Mouse (Mus musculus) adrenal gland, adult 2 months (tissue): ENCODE measurements around the gene Mzf1. TPM values are rescaled to one million over a fixed set of nuclear protein-coding genes. Genes with fewer than 3 reads are reported as not detected.

Source experiments
- DNase-seq: peaks from one replicate; pipeline ENCODE4 v3.0.0; 2021
- polyA plus RNA-seq: library from polyadenylated mRNA; depleted of rRNA; stranded (reverse); fragments of >200 nt; gene quantifications from 2 replicates; pipeline ENCODE4 v1.2.3, GENCODE M21; 2012; rRNA removed
- total RNA-seq, 2 experiments: library from RNA; stranded (reverse); gene quantifications; 2 replicates each; pipeline ENCODE4 v1.2.3; 2021

The Mzf1 gene
- total and polyA plus RNA-seq, 3 experiments, result 1.7 to 8.0 (median 2.3) TPM

DNA sequence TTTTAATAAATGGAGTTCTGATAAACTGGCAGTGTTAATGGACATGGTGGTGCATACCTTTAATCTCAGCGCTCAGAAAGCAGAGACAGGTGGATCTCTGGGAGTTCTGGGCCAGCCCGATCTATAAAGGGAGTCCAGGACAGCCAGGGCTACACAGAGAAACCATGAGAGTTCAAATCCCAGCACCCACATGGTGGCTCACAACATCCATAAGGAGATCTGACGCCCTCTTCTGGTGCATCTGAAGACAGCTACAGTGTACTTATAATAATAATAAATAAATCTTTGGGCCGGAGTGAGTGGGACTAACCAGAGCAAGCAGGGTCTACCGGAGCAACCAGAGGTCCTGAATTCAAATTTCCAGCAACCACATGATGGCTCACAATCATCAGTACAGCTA, 51.2 kb downstream of the Mzf1 start:
- no peak for DNase-seq

DNA sequence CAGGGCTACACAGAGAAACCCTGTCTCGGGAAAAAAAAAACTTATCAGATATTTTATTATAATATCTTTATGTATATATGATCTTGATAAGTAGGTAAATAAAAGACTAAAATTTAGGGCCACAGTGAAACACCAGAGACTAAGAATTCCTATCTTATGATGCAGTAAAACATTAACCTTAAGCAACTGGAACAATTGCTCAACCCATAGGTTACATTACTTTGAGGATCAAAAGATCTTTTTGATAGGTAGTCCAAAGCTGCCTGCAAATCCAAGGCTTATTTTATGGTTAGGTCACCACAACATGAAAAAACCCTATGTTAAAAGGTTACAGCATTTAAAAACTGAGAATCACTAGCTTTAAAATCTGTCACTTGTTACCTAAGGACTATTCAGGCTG, 53.0 kb downstream of the Mzf1 start:
- no peak for DNase-seq

DNA sequence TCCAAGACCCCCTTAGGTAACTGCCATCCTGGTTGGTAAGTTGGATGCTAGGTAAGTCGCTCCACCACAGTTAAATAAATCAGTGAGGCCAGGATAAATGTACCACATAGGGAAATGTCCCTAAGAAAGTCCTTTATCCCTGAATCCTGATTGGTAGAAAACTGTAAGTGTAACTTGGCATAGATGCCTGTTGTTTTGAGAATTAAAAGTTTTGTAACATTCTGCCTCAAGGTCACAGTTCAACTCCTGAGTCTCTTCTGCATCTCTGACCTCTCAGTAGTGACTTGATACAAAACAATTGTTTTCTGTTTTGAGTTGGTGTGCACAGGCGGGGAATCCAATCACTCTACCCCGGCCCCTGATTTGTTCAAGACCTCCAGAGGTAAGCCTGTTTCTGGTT, 55.7 kb downstream of the Mzf1 start, which contains the start of gene Trim28:
Gene Trim28, plus strand, starts transcription at position 264 of the 400 bp plus-strand sequence.
- DNase-seq, result no peak

GRCm38 (mm10) chr7:12998053-12998452, 56.5 kb downstream of the Mzf1 start, which contains the start of gene Slc27a5:
Slc27a5 (minus strand) TSS chr7:12998192.
- DNase-seq, result no peak

DNA sequence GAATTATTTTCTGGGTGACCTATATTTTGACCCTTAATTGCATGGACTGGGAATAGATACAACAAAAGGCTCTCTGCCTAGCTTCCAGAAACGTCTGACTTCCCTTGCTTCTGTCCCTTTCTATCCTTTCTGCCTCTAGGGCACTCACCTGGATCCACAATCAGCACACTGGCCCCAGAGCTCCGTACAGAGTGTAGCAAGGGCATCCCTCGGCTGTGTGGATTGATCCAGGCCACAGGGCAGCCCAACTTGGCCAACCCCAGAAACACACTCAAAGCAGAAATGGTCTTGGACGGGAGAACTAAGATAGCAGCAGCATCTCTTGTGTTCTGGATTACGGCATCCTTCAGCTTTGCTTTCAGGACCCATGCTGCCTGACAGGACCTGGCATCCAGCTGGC, 57.3 kb downstream of the Mzf1 start:
- no peak for DNase-seq

- DNase-seq, result no peak
Observed at GRCm38 (mm10) chr7:12995862-12996261, 58.7 kb downstream of the Mzf1 start.

GRCm38 (mm10) chr7:12993148-12993547, 61.4 kb downstream of the Mzf1 start:
- no peak for DNase-seq

Other genes starting within 250 kb of the Mzf1 start
- gene Zfp329, start 235.9 kb downstream of the Mzf1 start, total RNA-seq, result 1 to 10 TPM; 9.6 to 9.9 TPM
- gene Zfp329, start 235.9 kb downstream of the Mzf1 start, polyA plus RNA-seq, result 0.28 TPM in 2 replicates
- 10 to 100 TPM; 19.6 to 24.4 TPM for gene Zfp110, start 220.0 kb downstream of the Mzf1 start, total RNA-seq
- 5.6 and 7.1 TPM in 2 replicates for gene Zfp110, start 220.0 kb downstream of the Mzf1 start, polyA plus RNA-seq
- gene Zfp128, start 173.6 kb downstream of the Mzf1 start, total RNA-seq, result 1 to 10 TPM; 2.9 to 3.7 TPM
- 0.28 and 0.43 TPM in 2 replicates for gene Zfp128, start 173.6 kb downstream of the Mzf1 start, polyA plus RNA-seq
- gene Zscan22, start 156.9 kb downstream of the Mzf1 start, total RNA-seq, result 10 to 100 TPM; 12.9 to 13.3 TPM
- 7.5 and 7.7 TPM in 2 replicates for gene Zscan22, start 156.9 kb downstream of the Mzf1 start, polyA plus RNA-seq
- gene Rps5, start 132.5 kb downstream of the Mzf1 start, total RNA-seq, result 100 to 1,000 TPM; 950 to 963 TPM
- gene Rps5, start 132.5 kb downstream of the Mzf1 start, polyA plus RNA-seq, result 882 and 918 TPM in 2 replicates
- gene Rnf225, start 127.3 kb downstream of the Mzf1 start, total RNA-seq, result under 1 TPM; 0.12 to 0.28 TPM
- 0.27 and 0.39 TPM in 2 replicates for gene Rnf225, start 127.3 kb downstream of the Mzf1 start, polyA plus RNA-seq
- 10 to 100 TPM; 10.0 to 11.1 TPM for gene Zfp324, start 88.9 kb downstream of the Mzf1 start, total RNA-seq
- 9.4 and 9.7 TPM in 2 replicates for gene Zfp324, start 88.9 kb downstream of the Mzf1 start, polyA plus RNA-seq
- gene Zfp446, start 76.9 kb downstream of the Mzf1 start, total RNA-seq, result 1 to 10 TPM; 5.2 to 7.0 TPM
- 6.8 and 8.1 TPM in 2 replicates for gene Zfp446, start 76.9 kb downstream of the Mzf1 start, polyA plus RNA-seq
- 1 to 10 TPM in 1 of 2 experiments, not detected in 1; 1.5 TPM for gene Slc27a5, start 56.6 kb downstream of the Mzf1 start, total RNA-seq
- gene Slc27a5, start 56.6 kb downstream of the Mzf1 start, polyA plus RNA-seq, result 0.38 TPM in 1 of 2 replicates, not detected in the other
- gene Trim28, start 55.6 kb downstream of the Mzf1 start, total RNA-seq, result 100 to 1,000 TPM; 212 to 228 TPM
- gene Trim28, start 55.6 kb downstream of the Mzf1 start, polyA plus RNA-seq, result 173 and 261 TPM in 2 replicates
- gene Zbtb45, start 44.7 kb downstream of the Mzf1 start, total RNA-seq, result 10 to 100 TPM; 10.7 to 15.5 TPM
- 53.7 and 59.9 TPM in 2 replicates for gene Zbtb45, start 44.7 kb downstream of the Mzf1 start, polyA plus RNA-seq
- gene Chmp2a, start 20.0 kb downstream of the Mzf1 start, total RNA-seq, result 100 to 1,000 TPM; 212 to 215 TPM
- 37.2 and 41.9 TPM in 2 replicates for gene Chmp2a, start 20.0 kb downstream of the Mzf1 start, polyA plus RNA-seq
- 100 to 1,000 TPM; 196 to 219 TPM for gene Ube2m, start 16.5 kb downstream of the Mzf1 start, total RNA-seq
- 98.5 and 122 TPM in 2 replicates for gene Ube2m, start 16.5 kb downstream of the Mzf1 start, polyA plus RNA-seq
- not detected for gene Vmn1r85, start 40.4 kb upstream of the Mzf1 start, total RNA-seq
- not detected in 2 replicates for gene Vmn1r85, start 40.4 kb upstream of the Mzf1 start, polyA plus RNA-seq
- not detected for gene Vmn1r86, start 65.2 kb upstream of the Mzf1 start, total RNA-seq
- not detected in 2 replicates for gene Vmn1r86, start 65.2 kb upstream of the Mzf1 start, polyA plus RNA-seq
- gene Vmn1r87, start 85.4 kb upstream of the Mzf1 start, total RNA-seq, result not detected
- gene Vmn1r87, start 85.4 kb upstream of the Mzf1 start, polyA plus RNA-seq, result not detected in 2 replicates
- gene Vmn1r88, start 104.8 kb upstream of the Mzf1 start, total RNA-seq, result under 1 TPM; 0.14 to 0.17 TPM
- not detected in 2 replicates for gene Vmn1r88, start 104.8 kb upstream of the Mzf1 start, polyA plus RNA-seq
- not detected for gene Vmn1r89, start 158.3 kb upstream of the Mzf1 start, total RNA-seq
- gene Vmn1r89, start 158.3 kb upstream of the Mzf1 start, polyA plus RNA-seq, result not detected in 2 replicates
- gene Lig1, start 222.5 kb upstream of the Mzf1 start, total RNA-seq, result 10 to 100 TPM in 1 of 2 experiments, 1 to 10 TPM in 1; 8.2 to 11.8 TPM
- gene Lig1, start 222.5 kb upstream of the Mzf1 start, polyA plus RNA-seq, result 3.5 and 4.0 TPM in 2 replicates
- 10 to 100 TPM in 1 of 2 experiments, 1 to 10 TPM in 1; 7.4 to 10.4 TPM for gene Zswim9, start 224.0 kb upstream of the Mzf1 start, total RNA-seq
- 5.6 and 5.8 TPM in 2 replicates for gene Zswim9, start 224.0 kb upstream of the Mzf1 start, polyA plus RNA-seq